Mouse (Mus musculus) spleen, adult 12 weeks (tissue): ENCODE results near the gene Fam178b.
"Not testable (repeated sequence)": the region's sequence is repeated elsewhere in the genome, so short reads cannot be mapped to it uniquely, and the experiment has no call there.

Source experiments
- DNase-seq: peaks from one replicate; pipeline ENCODE4 v3.0.0; 2022; ENCODE audit warnings: low spot score

Fam178b gene

GRCm38 (mm10) chr1:36541844-36542243 lies 141.1 kb downstream of the Fam178b start:
- no peak for DNase-seq

GRCm38 (mm10) chr1:36540807-36541206 lies 142.2 kb downstream of the Fam178b start:
- no peak for DNase-seq

- DNase-seq = no peak
Measured at GRCm38 (mm10) chr1:36540132-36540531, 142.9 kb downstream of the Fam178b start.

GRCm38 (mm10) chr1:36539186-36539585 lies 143.8 kb downstream of the Fam178b start, which contains the start of gene Gm42417:
Gene Gm42417 (minus strand): TSS chr1:36539429.
- no peak for DNase-seq

- DNase-seq = no peak
Measured at GRCm38 (mm10) chr1:36538727-36539126, 144.3 kb downstream of the Fam178b start.

- not testable (repeated sequence) for DNase-seq
Measured at GRCm38 (mm10) chr1:36536783-36537182, 146.2 kb downstream of the Fam178b start, which contains the start of gene Ankrd23. Gene Ankrd23 (minus strand): TSS chr1:36536883.

- no peak for DNase-seq
Measured at GRCm38 (mm10) chr1:36536397-36536728, 146.6 kb downstream of the Fam178b start.

GRCm38 (mm10) chr1:36535477-36536396 lies 147.2 kb downstream of the Fam178b start:
- DNase-seq = no peak

GRCm38 (mm10) chr1:36534595-36535058 lies 148.4 kb downstream of the Fam178b start:
- DNase-seq = no peak

GRCm38 (mm10) chr1:36533546-36533945 lies 149.4 kb downstream of the Fam178b start:
- DNase-seq = no peak

- no peak for DNase-seq
Measured at GRCm38 (mm10) chr1:36531461-36531860, 151.5 kb downstream of the Fam178b start.

- no peak for DNase-seq
Measured at GRCm38 (mm10) chr1:36530962-36531361, 152.0 kb downstream of the Fam178b start.

GRCm38 (mm10) chr1:36530485-36530884 lies 152.5 kb downstream of the Fam178b start:
- no peak for DNase-seq

GRCm38 (mm10) chr1:36529875-36530274 lies 153.1 kb downstream of the Fam178b start:
- DNase-seq = no peak

GRCm38 (mm10) chr1:36529274-36529673 lies 153.7 kb downstream of the Fam178b start:
- DNase-seq = no peak

GRCm38 (mm10) chr1:36528351-36528750 lies 154.6 kb downstream of the Fam178b start:
- no peak for DNase-seq

GRCm38 (mm10) chr1:36526903-36527302 lies 156.1 kb downstream of the Fam178b start:
- no peak for DNase-seq

- DNase-seq = no peak
Measured at GRCm38 (mm10) chr1:36525774-36526173, 157.2 kb downstream of the Fam178b start.

- no peak for DNase-seq
Measured at GRCm38 (mm10) chr1:36524058-36524457, 158.9 kb downstream of the Fam178b start.

- no peak for DNase-seq
Measured at GRCm38 (mm10) chr1:36523332-36524013, 159.5 kb downstream of the Fam178b start.

GRCm38 (mm10) chr1:36522210-36522609 lies 160.8 kb downstream of the Fam178b start:
- no peak for DNase-seq

- no peak for DNase-seq
Measured at GRCm38 (mm10) chr1:36519626-36520025, 163.4 kb downstream of the Fam178b start.

- no peak for DNase-seq
Measured at GRCm38 (mm10) chr1:36518259-36518658, 164.7 kb downstream of the Fam178b start.
